Mouse (Mus musculus) heart, embryonic 14.5 days (tissue): ENCODE measurements around the gene Hopx. TPM values are rescaled to one million over a fixed set of nuclear protein-coding genes. Genes with fewer than 3 reads are reported as not detected.

Source experiments
- ATAC-seq: fragments of 200-750 bp; cut with Nextera tagmentation; 2 replicates; pipeline ENCODE4 v1.8.0; 2017; ENCODE audit warnings: low read depth, moderate TSS enrichment; ENCODE audit not compliant: insufficient number of reproducible peaks, insufficient read depth, low FRiP score
- H3K27ac ChIP-seq, 2 experiments: fragments of 200-500 bp in 1 of 2; fragments of 300-500 bp in 1 of 2; sonication (generic) in 1 of 2; replicated peaks in 1 of 2; 2 replicates each; pipeline ENCODE4 v1.5.1; 2012 to 2014; ENCODE audit warnings: low read depth in 2 of 2, low read length in 2 of 2, control low read depth in 1 of 2, mild to moderate bottlenecking in 1 of 2, mixed read lengths in 1 of 2; ENCODE audit not compliant: control insufficient read depth in 1 of 2, insufficient read depth in 1 of 2
- H3K27me3 ChIP-seq: fragments of 300-500 bp; sonication (generic); 2 replicates; pipeline ENCODE4 v1.6.1; 2014; ENCODE audit warnings: mild to moderate bottlenecking, low read length, control low read depth; ENCODE audit not compliant: control insufficient read depth, insufficient read depth
- H3K36me3 ChIP-seq: fragments of 300-500 bp; sonication (generic); 2 replicates; pipeline ENCODE4 v1.6.1; 2014; ENCODE audit warnings: mild to moderate bottlenecking, control low read depth, low read length, mixed read lengths; ENCODE audit not compliant: control insufficient read depth, insufficient read depth
- H3K4me1 ChIP-seq, 2 experiments: fragments of 200-500 bp in 1 of 2; fragments of 300-500 bp in 1 of 2; sonication (generic) in 1 of 2; 2 replicates each; pipeline ENCODE4 v1.6.1; 2012 to 2014; ENCODE audit warnings: low read length in 2 of 2, control low read depth in 1 of 2, mixed read lengths in 1 of 2; ENCODE audit not compliant: control insufficient read depth in 2 of 2, insufficient read depth in 2 of 2
- H3K4me2 ChIP-seq: fragments of 300-500 bp; sonication (generic); 2 replicates; pipeline ENCODE4 v1.6.1; 2014; ENCODE audit warnings: mild to moderate bottlenecking, low read length
- H3K4me3 ChIP-seq, 2 experiments: fragments of 200-500 bp in 1 of 2; fragments of 300-500 bp in 1 of 2; sonication (generic) in 1 of 2; 2 replicates each; pipeline ENCODE4 v1.5.1; 2012 to 2014; ENCODE audit warnings: low read length in 2 of 2, mild to moderate bottlenecking in 2 of 2, control low read depth in 1 of 2, low read depth in 1 of 2, moderate library complexity in 1 of 2; ENCODE audit not compliant: control insufficient read depth in 1 of 2, insufficient read depth in 1 of 2
- H3K9ac ChIP-seq: fragments of 300-500 bp; sonication (generic); 2 replicates; pipeline ENCODE4 v1.6.1; 2014; ENCODE audit warnings: mild to moderate bottlenecking, low read length
- H3K9me3 ChIP-seq: fragments of 300-500 bp; sonication (generic); 2 replicates; pipeline ENCODE4 v1.6.1; 2016; ENCODE audit warnings: low read length, control low read depth; ENCODE audit not compliant: control insufficient read depth
- WGBS: fragments of 180-500 bp; shearing (Covaris S2); extraction: QIAGEN DNeasy Blood & Tissue Kit; methylation state at CpG from one replicate; pipeline ENCODE4 v1.1.7; 2014; 5-methylcytosine and 5-hydroxymethylcytosine counted together
- polyA plus RNA-seq: library from polyadenylated mRNA; unstranded; fragments of >200 nt; fragmentation: Nextera tagmentation; extraction: Ambion mirVana; gene quantifications from 2 replicates; pipeline ENCODE4 v1.2.1, GENCODE M21; 2014

Hopx gene
- polyA plus RNA-seq, 1 experiment from 2014 or later: 34.0 TPM

DNA sequence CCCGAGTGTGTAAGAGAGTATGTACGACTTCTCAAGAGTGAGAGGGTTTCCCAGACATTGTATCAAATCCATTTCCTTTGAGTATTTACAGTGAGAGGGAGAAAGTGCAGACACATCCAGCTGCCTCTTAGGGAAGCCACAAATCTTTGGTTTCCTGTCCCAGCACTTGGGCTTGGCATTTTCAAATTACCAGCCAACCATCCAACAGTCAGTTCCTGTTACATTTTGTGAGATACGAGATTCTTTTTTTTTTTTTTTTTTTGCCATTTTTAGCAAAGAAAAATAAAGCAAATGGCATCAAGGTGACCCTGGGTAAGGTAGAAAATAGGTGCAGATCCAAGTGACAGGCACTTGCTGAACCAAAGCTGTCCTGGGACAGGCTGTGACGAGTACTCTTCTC lies 9.2 kb upstream of the Hopx start:
- WGBS: 61% methylated on average over 4 of the region's 4 CpGs
- no peak overlapping the region for H3K4me3 ChIP-seq
- no peaks in the 10 kb centered on the region for H3K36me3 ChIP-seq
- H3K27ac ChIP-seq: peak overlapping the region; percentile 50 to 66
- H3K4me1 ChIP-seq: peaks cover 21 to 44% of the 10 kb centered on the region in 2 experiments
- H3K9me3 ChIP-seq: peaks cover 10% of the 10 kb centered on the region; the same call in 1 of the 2 replicates
- ATAC-seq: no peak
- H3K4me2 ChIP-seq: no peak overlapping the region
- no peak overlapping the region for H3K9ac ChIP-seq
- no peaks in the 10 kb centered on the region for H3K27me3 ChIP-seq

DNA sequence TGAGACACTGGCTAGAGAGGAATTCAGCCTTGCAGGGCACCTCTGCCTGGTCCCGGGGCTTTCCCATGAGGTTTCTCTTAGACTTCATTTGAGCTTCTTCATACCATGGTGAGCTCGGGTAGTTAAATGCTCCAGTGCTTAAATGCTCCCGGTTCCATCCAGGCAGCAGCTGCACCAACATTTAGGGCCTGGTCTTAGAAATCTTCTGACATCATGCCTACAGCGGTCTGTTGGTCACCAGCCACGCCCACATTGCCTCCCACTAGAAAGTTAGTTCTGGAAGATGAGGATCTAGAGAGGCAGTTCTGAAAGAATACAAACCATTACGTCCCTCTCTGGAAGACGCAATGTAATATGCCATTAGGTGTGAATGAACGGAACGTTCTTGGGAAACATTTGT lies 8.7 kb upstream of the Hopx start:
- peaks cover 6% of the 10 kb centered on the region; the same call in 1 of the 2 replicates for H3K9me3 ChIP-seq
- 70% methylated on average over 9 of the region's 9 CpGs for whole genome bisulfite sequencing
- no peaks in the 10 kb centered on the region for H3K36me3 ChIP-seq
- H3K4me1 ChIP-seq: peaks cover 21 to 44% of the 10 kb centered on the region in 2 experiments
- no peak for ATAC-seq
- no peak overlapping the region; the same call in 1 of the 2 replicates for H3K9ac ChIP-seq
- no peaks in the 10 kb centered on the region for H3K27me3 ChIP-seq
- H3K27ac ChIP-seq: peak overlapping the region; percentile 20 to 66; a peak in 2 of 4 replicates
- no peak overlapping the region for H3K4me3 ChIP-seq
- H3K4me2 ChIP-seq: no peak overlapping the region

DNA sequence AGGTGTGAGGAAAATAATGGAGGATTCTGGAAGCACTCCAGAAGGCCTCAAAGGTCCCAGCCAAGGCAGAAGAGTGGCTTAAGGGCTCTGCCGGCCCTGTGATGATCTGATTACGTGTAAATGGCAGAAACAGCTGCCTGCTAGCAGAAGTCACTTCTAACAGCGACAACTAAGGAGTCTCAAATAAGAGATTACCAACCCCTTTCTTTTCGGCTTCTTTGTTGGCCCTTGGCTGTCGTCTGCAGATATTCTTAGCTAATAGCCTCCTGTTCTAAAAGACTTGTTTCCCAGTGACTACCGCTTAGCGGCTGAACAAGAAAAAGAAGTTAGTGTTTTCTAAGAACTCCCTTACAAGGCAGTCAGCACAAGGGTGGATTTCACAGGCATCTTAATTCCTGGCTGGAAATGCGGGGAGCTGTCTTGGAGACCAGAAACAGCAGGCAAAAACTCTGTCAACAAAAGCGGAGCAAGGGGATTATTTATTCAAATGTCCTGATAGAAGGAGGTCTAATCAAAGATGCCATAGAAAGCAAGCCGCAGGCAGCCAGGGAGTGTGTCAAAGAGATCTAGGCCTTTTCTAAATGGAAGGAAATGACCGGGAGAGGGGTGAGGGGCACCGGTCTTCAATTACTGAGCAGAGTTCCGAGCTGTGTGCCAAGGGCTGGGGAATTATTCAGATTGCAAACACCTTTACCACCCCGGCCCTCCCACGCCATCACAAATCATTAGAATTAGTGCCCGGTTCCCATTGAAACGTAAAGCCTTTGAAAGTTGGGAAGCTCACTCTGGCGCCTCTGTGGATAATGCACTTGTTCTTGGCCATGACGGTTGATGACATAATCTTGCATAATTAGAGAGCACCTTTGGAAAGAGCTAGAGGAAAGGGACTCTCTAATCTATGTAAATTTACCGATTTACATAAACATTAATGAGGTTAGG lies 7.6 kb upstream of the Hopx start:
- ATAC-seq: no peak
- Histone ChIP-seq H3K36me3 (no peaks in the 10 kb centered on the region), H3K4me1 (peaks cover 22 to 44% of the 10 kb centered on the region in 2 experiments), H3K4me2 (no peak overlapping the region; the same call in 1 of the 2 replicates), H3K9ac (peak overlapping the region; percentile 45; the same call in 1 of the 2 replicates), H3K27me3 (no peaks in the 10 kb centered on the region), H3K9me3 (no peaks in the 10 kb centered on the region), H3K27ac (peak overlapping the region; percentile 24 to 73), H3K4me3 (no peak overlapping the region)
- WGBS: 35% methylated on average over 20 of the region's 20 CpGs

GRCm38 (mm10) chr5:77120701-77121100 lies 5.8 kb upstream of the Hopx start:
- H3K4me3 ChIP-seq: no peak overlapping the region
- H3K9me3 ChIP-seq: no peaks in the 10 kb centered on the region
- no peak for ATAC-seq
- no peak overlapping the region for H3K4me2 ChIP-seq
- no peak overlapping the region for H3K9ac ChIP-seq
- H3K27me3 ChIP-seq: no peaks in the 10 kb centered on the region
- no peaks in the 10 kb centered on the region for H3K36me3 ChIP-seq
- H3K27ac ChIP-seq: no peak overlapping the region
- 60% methylated on average over 7 of the region's 7 CpGs for WGBS
- H3K4me1 ChIP-seq: peaks cover 25 to 37% of the 10 kb centered on the region in 2 experiments

DNA sequence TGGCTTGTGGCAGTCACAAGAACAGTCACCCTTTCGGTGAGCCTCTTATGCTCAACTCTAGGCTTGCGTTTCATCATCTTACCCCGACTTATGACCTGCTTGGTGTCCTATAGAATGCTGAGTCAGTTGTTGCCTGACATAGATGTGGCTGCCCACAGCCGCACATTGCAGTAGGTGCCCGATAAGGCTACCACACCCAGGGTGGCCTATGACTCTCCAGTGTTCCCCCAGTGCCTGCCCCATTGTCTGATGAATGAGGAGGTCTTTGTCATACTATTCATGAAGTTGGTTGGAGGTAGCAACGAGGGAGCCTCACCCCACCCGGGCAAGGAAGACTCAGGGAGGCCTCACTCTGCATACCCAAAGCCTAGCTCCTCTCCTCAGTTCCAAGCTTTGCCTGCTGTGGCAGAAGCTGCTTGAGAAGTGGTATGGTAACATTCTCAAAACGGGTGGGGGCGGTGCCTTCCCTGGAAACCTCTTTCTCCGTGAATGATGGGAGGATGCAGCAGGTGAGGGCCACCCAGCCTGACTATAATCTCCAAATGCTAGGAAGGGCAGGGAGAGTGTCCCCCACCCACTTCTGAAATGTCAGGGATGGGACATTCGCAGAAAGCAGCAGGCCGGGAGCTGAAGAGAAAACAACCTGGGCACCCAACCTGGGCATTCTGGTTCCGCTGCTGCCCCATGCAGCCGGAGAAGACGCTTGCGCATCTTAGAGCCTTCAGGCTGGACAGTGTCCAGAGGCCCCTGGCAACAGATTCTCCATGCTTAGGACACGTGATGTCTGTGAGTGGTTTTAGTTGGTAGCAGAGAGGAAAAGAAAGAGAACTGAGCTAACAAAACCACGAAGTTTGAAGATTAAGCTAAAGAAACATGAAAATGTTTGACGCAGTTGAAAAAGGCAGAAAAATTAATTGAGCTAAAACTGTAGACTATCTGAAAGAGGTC lies 4.8 kb upstream of the Hopx start:
- Histone ChIP-seq H3K27me3 (no peaks in the 10 kb centered on the region), H3K9me3 (no peaks in the 10 kb centered on the region), H3K36me3 (no peaks in the 10 kb centered on the region), H3K27ac (no peak overlapping the region), H3K9ac (no peak overlapping the region), H3K4me1 (peaks cover 31 to 38% of the 10 kb centered on the region in 2 experiments), H3K4me3 (no peak overlapping the region), H3K4me2 (no peak overlapping the region)
- no peak for ATAC-seq
- WGBS: 84% methylated on average over 19 of the region's 19 CpGs

- H3K4me3 ChIP-seq: no peak overlapping the region
- peak overlapping the region; percentile 84 for H3K9ac ChIP-seq
- peak overlapping the region; percentile 72 for H3K4me2 ChIP-seq
- H3K36me3 ChIP-seq: no peaks in the 10 kb centered on the region; the same call in 1 of the 2 replicates
- peaks cover 14 to 16% of the 10 kb centered on the region in 2 experiments for H3K4me1 ChIP-seq
- WGBS: 73% methylated on average over 9 of the region's 9 CpGs
- no peaks in the 10 kb centered on the region for H3K9me3 ChIP-seq
- no peak for ATAC-seq
- H3K27me3 ChIP-seq: no peaks in the 10 kb centered on the region
- peak overlapping the region; percentile 96 to 97 for H3K27ac ChIP-seq
These were observed 811 bp upstream of the Hopx start for GRCm38 (mm10) chr5:77115732-77116131.

DNA sequence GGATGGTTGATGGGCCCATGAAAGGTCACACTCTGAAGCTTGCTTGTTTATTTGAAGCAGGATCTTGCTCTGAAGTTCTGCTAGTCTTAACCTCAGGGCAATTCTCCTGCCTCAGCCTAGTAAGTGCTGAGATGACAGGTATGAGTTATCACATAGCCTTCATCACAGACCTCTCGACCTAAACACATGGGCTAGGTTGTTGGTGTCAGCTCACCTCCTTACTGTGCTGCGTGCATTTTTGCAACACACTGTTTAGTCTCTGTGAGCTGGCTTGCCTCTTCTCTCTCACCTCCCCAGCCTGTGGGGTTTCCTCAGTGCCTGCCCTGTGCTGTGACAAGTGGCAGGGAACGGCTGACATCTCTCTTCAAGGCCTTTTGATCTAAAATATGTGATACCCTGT lies 1.1 kb downstream of the Hopx start:
- Histone ChIP-seq H3K36me3 (peaks cover 6% of the 10 kb centered on the region; the same call in 1 of the 2 replicates), H3K4me1 (peaks cover 15 to 24% of the 10 kb centered on the region in 2 experiments), H3K27me3 (no peaks in the 10 kb centered on the region), H3K9me3 (no peaks in the 10 kb centered on the region), H3K4me2 (peak overlapping the region; percentile 72), H3K4me3 (peak overlapping the region; percentile 49 to 58), H3K27ac (peak overlapping the region; percentile 96 to 97), H3K9ac (peak overlapping the region; percentile 84)
- no peak for ATAC-seq
- WGBS: 30% methylated on average over 3 of the region's 3 CpGs
